Mouse (Mus musculus): ENCODE measurements around the gene Smarca1. TPM values are rescaled to one million over a fixed set of nuclear protein-coding genes. Genes with fewer than 3 reads are reported as not detected.

Gene Smarca1
- polyA plus RNA-seq, 1 experiment from 2014 or later: 37.3 TPM

Other genes with a start within 250 kb of the Smarca1 start
- gene Ocrl, start 19.4 kb upstream of the Smarca1 start, polyA plus RNA-seq (2015; fragmentation: Nextera tagmentation; extraction: Ambion mirVana): 34.9 and 35.8 TPM in 2 replicates
- 3.5 and 4.3 TPM in 2 replicates for gene Apln, start 141.9 kb upstream of the Smarca1 start, polyA plus RNA-seq (2015; fragmentation: Nextera tagmentation; extraction: Ambion mirVana)
- gene Xpnpep2, start 215.8 kb upstream of the Smarca1 start, polyA plus RNA-seq (2015; fragmentation: Nextera tagmentation; extraction: Ambion mirVana): 0.65 and 1.2 TPM in 2 replicates

Measured in midbrain, embryonic 15.5 days (tissue).